Comparison of ENCODE assay signal across 8 mouse cellular contexts in the genomic region with DNA sequence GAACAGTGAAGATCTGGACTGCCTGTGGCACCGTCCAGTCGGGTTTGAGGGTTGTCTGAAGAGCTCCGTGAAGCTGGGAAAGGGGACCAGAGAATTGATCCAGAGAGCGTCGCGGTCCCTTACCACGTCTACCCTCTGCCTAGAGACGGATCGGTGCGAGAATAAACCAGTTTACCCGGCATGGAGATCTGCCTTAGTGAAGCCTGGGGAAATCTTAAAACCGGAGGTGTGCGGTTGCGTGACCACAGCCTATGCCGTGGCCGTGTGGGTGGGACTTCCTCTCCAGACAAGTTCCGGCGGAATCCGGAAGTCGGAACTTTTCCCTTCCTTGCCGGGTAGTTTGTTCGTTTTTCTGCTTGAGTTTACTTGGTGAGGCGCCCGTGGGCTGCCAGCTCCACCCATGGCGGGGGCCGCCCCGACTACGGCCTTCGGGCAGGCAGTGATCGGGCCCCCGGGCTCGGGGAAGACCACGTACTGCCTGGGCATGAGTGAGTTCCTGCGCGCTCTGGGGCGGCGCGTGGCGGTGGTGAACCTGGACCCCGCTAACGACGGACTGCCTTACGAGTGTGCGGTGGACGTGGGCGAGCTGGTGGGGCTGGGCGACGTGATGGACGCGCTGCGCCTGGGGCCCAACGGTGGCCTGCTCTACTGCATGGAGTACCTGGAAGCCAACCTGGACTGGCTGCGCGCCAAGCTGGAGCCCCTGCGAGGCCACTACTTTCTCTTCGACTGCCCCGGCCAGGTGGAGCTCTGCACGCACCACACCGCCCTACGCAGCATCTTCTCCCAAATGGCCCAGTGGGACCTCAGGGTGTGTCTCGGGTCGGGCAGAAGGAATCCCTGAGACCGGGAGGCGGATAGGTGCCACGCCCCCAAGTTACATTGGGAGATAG. TPM values are rescaled to one million over a fixed set of nuclear protein-coding genes. Genes with fewer than 3 reads are reported as not detected.
DNase-seq lines count a peak whose midpoint lies in the region; ATAC-seq and TF ChIP-seq lines count a peak whose summit lies in the region.

Gene Gpn2, plus strand, starts transcription at position 304 of the 893 bp plus-strand sequence.

- no peaks in the 10 kb centered on the region for H3K27me3 ChIP-seq in cerebellum, adult 2 months (ENCODE audit: control insufficient read depth, insufficient read depth, low read length)
- no peaks in the 10 kb centered on the region for H3K27me3 ChIP-seq in lung, embryonic 15.5 days
- H3K27me3 ChIP-seq in thymus, adult 2 months (ENCODE audit: control insufficient read depth, insufficient read depth, low read length): no peaks in the 10 kb centered on the region

- 1% methylated on average over 65 of the region's 65 CpGs for WGBS in cerebellum, adult 2 months
- WGBS in lung, embryonic 15.5 days: under 1% methylated on average over 63 of the region's 65 CpGs
- under 1% methylated on average over 65 of the region's 65 CpGs for WGBS in thymus, adult 2 months

- DNase-seq in MEL-GATA-1-ER (ENCODE audit: extremely low read depth, low read depth): peak; percentile 80
- DNase-seq in cerebellum, adult 2 months: peak; percentile 79 to 80
- DNase-seq in forelimb bud, embryonic 11.5 days (ENCODE audit: low read depth, low spot score): peak; percentile 78
- DNase-seq in layer of hippocampus, adult 9-10 months (ENCODE audit: low spot score): peak; percentile 50
- DNase-seq in ovary, adult 18-20 months (ENCODE audit: low spot score): peak; percentile 66
- peak; percentile 85 for DNase-seq in thymus, adult 2 months

- peaks cover 47% of the 10 kb centered on the region for H3K36me3 ChIP-seq in lung, embryonic 15.5 days
- H3K36me3 ChIP-seq in thymus, adult 2 months (ENCODE audit: control insufficient read depth, insufficient read depth, low read length): peaks cover 5% of the 10 kb centered on the region; the same call in 1 of the 2 replicates

- peak within 1 kb of the TSS; percentile 90 for H3K4me3 ChIP-seq in cerebellum, adult 2 months (replicated peaks; ENCODE audit: insufficient read depth, low read depth, low read length)
- peak within 1 kb of the TSS; percentile 88 for H3K4me3 ChIP-seq in lung, embryonic 15.5 days
- peak within 1 kb of the TSS; percentile 94 for H3K4me3 ChIP-seq in thymus, adult 2 months (ENCODE audit: control insufficient read depth, insufficient read depth, low read length)

- TF ChIP-seq POLR2A in cerebellum, adult 2 months (IDR thresholded peaks at IDR 0.05; ENCODE audit: borderline replicate concordance, insufficient read depth, low read length): peak; percentile 81; the same call in 1 of the 2 replicates
- peak; percentile 43; the same call in 1 of the 2 replicates for TF ChIP-seq POLR2A in thymus, adult 2 months (IDR thresholded peaks at IDR 0.05; ENCODE audit: control insufficient read depth, extremely low read depth, insufficient read depth, low read length, poor library complexity)

- no peaks in the 10 kb centered on the region for H3K4me1 ChIP-seq in cerebellum, adult 2 months (ENCODE audit: control insufficient read depth, insufficient read depth, low read length)
- H3K4me1 ChIP-seq in lung, embryonic 15.5 days: peaks cover 13% of the 10 kb centered on the region
- peaks cover 9% of the 10 kb centered on the region for H3K4me1 ChIP-seq in thymus, adult 2 months (replicated peaks; ENCODE audit: control insufficient read depth, insufficient read depth, low read length)

- H3K9ac ChIP-seq in lung, embryonic 15.5 days: peak within 1 kb of the TSS; percentile 81

- peak; percentile 90 for ATAC-seq in hematopoietic stem cell, adult 5-6 weeks (replicated peaks in 1 of 2; ENCODE audit: insufficient read depth in 1 of 2, low FRiP score in 2 of 2, low TSS enrichment in 1 of 2, low read depth in 1 of 2, poor library complexity in 2 of 2, severe bottlenecking in 2 of 2)
- ATAC-seq in lung, embryonic 15.5 days (ENCODE audit: borderline replicate concordance, extremely low read depth, low FRiP score, low TSS enrichment): peak; percentile 81; the same call in 1 of the 2 replicates

- no peaks in the 10 kb centered on the region for H3K9me3 ChIP-seq in lung, embryonic 15.5 days

- peak within 1 kb of the TSS; percentile 94 for H3K4me2 ChIP-seq in lung, embryonic 15.5 days

- peak within 1 kb of the TSS; percentile 43 for H3K27ac ChIP-seq in cerebellum, adult 2 months (ENCODE audit: insufficient read depth, low read length)
- peak within 1 kb of the TSS; percentile 63 for H3K27ac ChIP-seq in lung, embryonic 15.5 days
- H3K27ac ChIP-seq in thymus, adult 2 months (ENCODE audit: control insufficient read depth, insufficient read depth, low read length): peak within 1 kb of the TSS; percentile 72; the same call in 1 of the 2 replicates

- TF ChIP-seq CTCF in cerebellum, adult 2 months (IDR thresholded peaks at IDR 0.05; ENCODE audit: borderline replicate concordance, insufficient read depth, low read depth, low read length): no peak
- TF ChIP-seq CTCF in thymus, adult 2 months (IDR thresholded peaks at IDR 0.05; ENCODE audit: borderline replicate concordance, control insufficient read depth, extremely low read depth, insufficient read depth, low read length, poor library complexity): 0 out of 2 replicates have a peak, but pooled peaks have one; percentile 14

RNA-seq across cellular contexts. Expression of gene Gpn2, which starts in this region (rescaled TPM):
- 23.6 and 23.9 TPM in 2 replicates for polyA plus RNA-seq in cerebellum, adult 2 months (2012; rRNA removed)
- 15.1 and 21.8 TPM in 2 replicates for total RNA-seq in hematopoietic stem cell, adult 5-6 weeks (2017)
- polyA plus RNA-seq in lung, embryonic 15.5 days (2015; fragmentation: Nextera tagmentation; extraction: Ambion mirVana): 20.7 and 20.8 TPM in 2 replicates
- polyA plus RNA-seq in thymus, adult 2 months (2012; rRNA removed): 59.4 and 64.2 TPM in 2 replicates

Comparison
In these comparisons a context has a peak if more than half of its experiments do, and no peak if none do; other contexts are left out.
1. Peak in every context shown above with its lines: DNase-seq, ATAC-seq, H3K4me3 ChIP-seq and H3K27ac ChIP-seq.